Mouse (Mus musculus) lung, embryonic 16.5 days (tissue): Measurements from ENCODE around the gene Fbxw4. TPM values are rescaled to one million over a fixed set of nuclear protein-coding genes. Genes with fewer than 3 reads are reported as not detected.

Experiments
- ATAC-seq: fragments of 200-750 bp; cut with Nextera tagmentation; 2 replicates; pipeline ENCODE4 v1.8.0; 2017; ENCODE audit warnings: low read depth, mild to moderate bottlenecking, moderate library complexity
- H3K27ac ChIP-seq: fragments of 300-500 bp; sonication (generic); 2 replicates; pipeline ENCODE4 v1.5.1; 2014; ENCODE audit warnings: mild to moderate bottlenecking, control low read depth, low read length
- H3K27me3 ChIP-seq: fragments of 300-500 bp; sonication (generic); 2 replicates; pipeline ENCODE4 v1.6.1; 2014; ENCODE audit warnings: low read depth, low read length, mixed read lengths; ENCODE audit not compliant: control insufficient read depth, insufficient read depth
- H3K36me3 ChIP-seq: fragments of 300-500 bp; sonication (generic); 2 replicates; pipeline ENCODE4 v1.6.1; 2014; ENCODE audit warnings: low read length; ENCODE audit not compliant: control insufficient read depth, insufficient read depth
- H3K4me1 ChIP-seq: fragments of 300-500 bp; sonication (generic); replicated peaks from 2 replicates; pipeline ENCODE4 v1.6.1; 2014; ENCODE audit warnings: low read length, mixed read lengths; ENCODE audit not compliant: control insufficient read depth, insufficient read depth
- H3K4me2 ChIP-seq: fragments of 300-500 bp; sonication (generic); 2 replicates; pipeline ENCODE4 v1.6.1; 2014; ENCODE audit warnings: low read depth, low read length, control low read depth
- H3K4me3 ChIP-seq: fragments of 300-500 bp; sonication (generic); 2 replicates; pipeline ENCODE4 v1.5.1; 2014; ENCODE audit warnings: mild to moderate bottlenecking, low read length, control low read depth
- H3K9ac ChIP-seq: fragments of 300-500 bp; sonication (generic); 2 replicates; pipeline ENCODE4 v1.6.1; 2014; ENCODE audit warnings: low read length, control low read depth
- H3K9me3 ChIP-seq: fragments of 300-500 bp; sonication (generic); 2 replicates; pipeline ENCODE4 v1.6.1; 2016; ENCODE audit warnings: low read length; ENCODE audit not compliant: control insufficient read depth
- WGBS: fragments of 180-500 bp; shearing (Covaris S2); extraction: QIAGEN DNeasy Blood & Tissue Kit; methylation state at CpG from one replicate; pipeline ENCODE4 v1.1.7; 2014; 5-methylcytosine and 5-hydroxymethylcytosine counted together
- polyA plus RNA-seq: library from polyadenylated mRNA; unstranded; fragments of >200 nt; fragmentation: Nextera tagmentation; extraction: Ambion mirVana; gene quantifications from 2 replicates; pipeline ENCODE4 v1.2.1, GENCODE M21; 2015

The Fbxw4 gene
- polyA plus RNA-seq, 1 experiment from 2014 or later = 4.3 TPM

DNA sequence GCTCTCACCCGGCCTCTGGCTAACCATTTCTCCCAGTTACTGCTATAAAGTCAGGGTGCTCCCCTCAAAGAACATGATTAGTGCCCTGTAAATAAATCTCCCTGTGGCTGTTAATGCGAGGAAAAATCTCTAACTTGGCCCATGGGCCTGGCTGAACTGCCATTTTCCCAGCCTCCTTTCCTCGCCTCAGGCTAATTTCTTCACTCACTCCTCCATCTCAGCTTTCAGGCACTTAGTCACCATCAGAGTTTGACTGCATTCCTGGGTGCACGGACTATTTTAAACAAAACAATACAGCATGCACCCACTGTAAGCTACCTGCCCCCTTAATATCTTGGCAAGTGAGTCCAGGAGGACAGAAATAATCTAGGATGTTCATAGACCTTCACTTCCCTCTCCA, 13.2 kb downstream of the Fbxw4 start:
- no peak overlapping the region for H3K27ac ChIP-seq
- 51% methylated on average over 4 of the region's 4 CpGs for WGBS
- H3K36me3 ChIP-seq = no peaks in the 10 kb centered on the region
- no peak for ATAC-seq
- no peak overlapping the region for H3K4me3 ChIP-seq
- H3K9ac ChIP-seq = no peak overlapping the region
- H3K4me1 ChIP-seq = peaks cover 3% of the 10 kb centered on the region
- no peaks in the 10 kb centered on the region for H3K27me3 ChIP-seq
- no peaks in the 10 kb centered on the region for H3K9me3 ChIP-seq
- H3K4me2 ChIP-seq = no peak overlapping the region

GRCm38 (mm10) chr19:45640691-45641090, 19.4 kb downstream of the Fbxw4 start:
- ATAC-seq = no peak
- WGBS = 79% methylated on average over 7 of the region's 7 CpGs
- H3K9me3 ChIP-seq = no peaks in the 10 kb centered on the region
- H3K36me3 ChIP-seq = peaks cover 2% of the 10 kb centered on the region; the same call in 1 of the 2 replicates
- H3K9ac ChIP-seq = no peak overlapping the region
- H3K27ac ChIP-seq = no peak overlapping the region
- no peaks in the 10 kb centered on the region for H3K27me3 ChIP-seq
- no peaks in the 10 kb centered on the region for H3K4me1 ChIP-seq
- no peak overlapping the region for H3K4me2 ChIP-seq
- no peak overlapping the region for H3K4me3 ChIP-seq

GRCm38 (mm10) chr19:45635960-45636359, 24.2 kb downstream of the Fbxw4 start:
- no peaks in the 10 kb centered on the region for H3K4me1 ChIP-seq
- H3K9ac ChIP-seq = no peak overlapping the region
- H3K9me3 ChIP-seq = no peaks in the 10 kb centered on the region
- H3K4me2 ChIP-seq = no peak overlapping the region
- no peaks in the 10 kb centered on the region for H3K27me3 ChIP-seq
- no peak for ATAC-seq
- H3K27ac ChIP-seq = no peak overlapping the region
- no peak overlapping the region for H3K4me3 ChIP-seq
- 38% methylated on average over 5 of the region's 5 CpGs for whole genome bisulfite sequencing
- peaks cover 6% of the 10 kb centered on the region for H3K36me3 ChIP-seq

- Histone ChIP-seq H3K4me3 (no peak overlapping the region), H3K9ac (no peak overlapping the region), H3K27me3 (no peaks in the 10 kb centered on the region), H3K27ac (no peak overlapping the region), H3K9me3 (no peaks in the 10 kb centered on the region), H3K4me2 (no peak overlapping the region), H3K36me3 (peaks cover 6% of the 10 kb centered on the region), H3K4me1 (no peaks in the 10 kb centered on the region)
- ATAC-seq = no peak
- WGBS = 34% methylated on average over 3 of the region's 3 CpGs
These were observed 28.5 kb downstream of the Fbxw4 start for GRCm38 (mm10) chr19:45631584-45631983.

- no peak for ATAC-seq
- no peaks in the 10 kb centered on the region for H3K9me3 ChIP-seq
- no peak overlapping the region for H3K4me3 ChIP-seq
- H3K9ac ChIP-seq = no peak overlapping the region
- no peaks in the 10 kb centered on the region for H3K27me3 ChIP-seq
- no peak overlapping the region for H3K27ac ChIP-seq
- H3K4me2 ChIP-seq = no peak overlapping the region
- no peaks in the 10 kb centered on the region for H3K4me1 ChIP-seq
- peaks cover 4% of the 10 kb centered on the region for H3K36me3 ChIP-seq
- WGBS = 49% methylated on average over 5 of the region's 5 CpGs
These were observed 29.2 kb downstream of the Fbxw4 start for GRCm38 (mm10) chr19:45630953-45631352.

DNA sequence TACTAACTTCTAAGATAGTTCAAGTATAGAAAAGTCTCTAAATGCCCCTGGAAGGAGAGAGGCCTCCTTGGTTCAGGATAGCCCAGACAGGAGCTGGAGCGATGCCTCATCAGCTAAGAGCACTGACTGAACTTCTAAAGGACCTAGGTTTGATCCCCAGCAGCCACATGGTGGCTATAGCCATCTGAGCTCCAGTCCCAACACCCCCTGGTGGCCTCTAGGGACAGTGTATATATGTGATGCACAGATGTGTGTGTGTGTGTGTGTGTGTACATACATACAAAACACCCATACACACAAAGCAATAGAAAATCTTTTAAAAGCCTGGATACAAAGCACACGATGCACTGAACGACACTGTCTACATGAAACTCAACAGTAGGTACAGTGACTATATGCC, 30.9 kb downstream of the Fbxw4 start:
- no peaks in the 10 kb centered on the region for H3K27me3 ChIP-seq
- H3K9ac ChIP-seq = no peak overlapping the region
- no peaks in the 10 kb centered on the region for H3K36me3 ChIP-seq
- ATAC-seq = no peak
- no peak overlapping the region for H3K27ac ChIP-seq
- no peaks in the 10 kb centered on the region for H3K4me1 ChIP-seq
- H3K4me3 ChIP-seq = no peak overlapping the region
- 88% methylated on average over 3 of the region's 3 CpGs for WGBS
- no peaks in the 10 kb centered on the region for H3K9me3 ChIP-seq
- no peak overlapping the region for H3K4me2 ChIP-seq

DNA sequence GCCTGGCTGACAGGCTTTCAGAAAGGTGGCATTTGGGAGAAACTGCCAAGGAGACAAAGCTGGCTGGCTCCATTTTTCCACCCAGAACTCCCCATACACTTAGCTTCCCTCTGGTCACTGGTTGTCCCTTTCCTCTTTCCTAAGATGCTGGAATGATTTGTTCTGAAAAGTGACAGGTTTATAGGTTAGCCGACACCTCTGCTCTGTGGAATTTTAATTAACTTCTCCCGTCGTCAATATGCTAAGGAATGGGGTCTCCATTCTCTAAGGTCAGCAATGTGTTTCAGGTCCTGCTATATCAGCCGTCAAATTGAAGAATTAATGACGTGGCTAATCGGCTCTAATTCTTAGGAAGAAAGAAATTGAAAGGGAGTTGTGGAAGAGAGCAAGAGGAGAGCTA, 31.5 kb downstream of the Fbxw4 start:
- H3K4me2 ChIP-seq = no peak overlapping the region
- ATAC-seq = no peak

DNA sequence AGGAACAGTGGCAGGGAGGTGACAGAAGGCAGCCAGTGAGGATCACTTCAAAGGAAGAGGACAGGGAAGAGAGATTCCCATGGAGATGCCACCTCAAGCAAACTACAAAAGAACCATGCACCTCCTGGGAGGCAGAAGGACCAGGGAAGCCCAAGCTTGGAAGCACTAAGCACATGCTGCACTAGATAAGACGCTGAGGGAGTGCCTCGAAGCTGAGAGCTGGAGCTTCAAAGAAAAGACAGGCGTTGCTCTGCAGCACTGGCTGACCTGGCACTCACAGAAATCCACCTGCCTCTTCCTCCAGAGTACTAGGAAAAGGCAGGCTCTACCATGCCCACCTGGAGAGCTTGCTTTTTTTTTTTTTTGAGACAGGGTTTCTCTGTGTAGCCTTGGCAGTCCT, 33.1 kb downstream of the Fbxw4 start:
- WGBS = 24% methylated on average over 3 of the region's 3 CpGs
- H3K36me3 ChIP-seq = no peaks in the 10 kb centered on the region
- H3K27ac ChIP-seq = no peak overlapping the region
- H3K4me3 ChIP-seq = no peak overlapping the region
- ATAC-seq = no peak
- no peak overlapping the region for H3K9ac ChIP-seq
- H3K27me3 ChIP-seq = no peaks in the 10 kb centered on the region
- H3K4me1 ChIP-seq = no peaks in the 10 kb centered on the region
- H3K9me3 ChIP-seq = no peaks in the 10 kb centered on the region
- H3K4me2 ChIP-seq = no peak overlapping the region

More for the DNA sequence above, 31.5 kb downstream of the Fbxw4 start:
- Histone ChIP-seq H3K9me3 (no peaks in the 10 kb centered on the region), H3K9ac (no peak overlapping the region), H3K27me3 (no peaks in the 10 kb centered on the region), H3K4me3 (no peak overlapping the region), H3K36me3 (no peaks in the 10 kb centered on the region), H3K4me1 (no peaks in the 10 kb centered on the region), H3K27ac (no peak overlapping the region)
- 55% methylated on average over 6 of the region's 6 CpGs for WGBS

GRCm38 (mm10) chr19:45623710-45624109, 36.4 kb downstream of the Fbxw4 start:
- Histone ChIP-seq H3K4me3 (no peak overlapping the region), H3K9ac (no peak overlapping the region), H3K4me2 (no peak overlapping the region), H3K27me3 (no peaks in the 10 kb centered on the region), H3K9me3 (no peaks in the 10 kb centered on the region), H3K27ac (no peak overlapping the region), H3K36me3 (no peaks in the 10 kb centered on the region), H3K4me1 (no peaks in the 10 kb centered on the region; the same call in 1 of the 2 replicates)
- WGBS = 75% methylated on average over 4 of the region's 4 CpGs
- ATAC-seq = no peak

- no peak overlapping the region for H3K27ac ChIP-seq
- no peak for ATAC-seq
- no peaks in the 10 kb centered on the region for H3K36me3 ChIP-seq
- peaks cover 4% of the 10 kb centered on the region for H3K4me1 ChIP-seq
- 78% methylated on average over 5 of the region's 5 CpGs for WGBS
- H3K27me3 ChIP-seq = no peaks in the 10 kb centered on the region
- H3K4me3 ChIP-seq = no peak overlapping the region
- H3K9ac ChIP-seq = no peak overlapping the region
- H3K4me2 ChIP-seq = no peak overlapping the region
- no peaks in the 10 kb centered on the region for H3K9me3 ChIP-seq
These were observed 38.0 kb downstream of the Fbxw4 start for GRCm38 (mm10) chr19:45622144-45622543.
